Mouse (Mus musculus) forebrain, embryonic 12.5 days (tissue): ENCODE measurements around the gene Chrm1. TPM values are rescaled to one million over a fixed set of nuclear protein-coding genes. Genes with fewer than 3 reads are reported as not detected.

Experiments used
- ATAC-seq: fragments of 200-750 bp; cut with Nextera tagmentation; 2 replicates; pipeline ENCODE4 v1.8.0; 2017; ENCODE audit warnings: moderate TSS enrichment; ENCODE audit not compliant: low FRiP score
- H3K27ac ChIP-seq: fragments of 300-500 bp; sonication (generic); 2 replicates; pipeline ENCODE4 v1.5.1; 2016; ENCODE audit warnings: mild to moderate bottlenecking
- H3K27me3 ChIP-seq: fragments of 300-500 bp; sonication (generic); 2 replicates; pipeline ENCODE4 v1.6.1; 2016; ENCODE audit warnings: mild to moderate bottlenecking
- H3K36me3 ChIP-seq: fragments of 300-500 bp; sonication (generic); replicated peaks from 2 replicates; pipeline ENCODE4 v1.6.1; 2016; ENCODE audit warnings: mild to moderate bottlenecking
- H3K4me1 ChIP-seq: fragments of 300-500 bp; sonication (generic); 2 replicates; pipeline ENCODE4 v1.6.1; 2016
- H3K4me2 ChIP-seq: fragments of 300-500 bp; sonication (generic); 2 replicates; pipeline ENCODE4 v1.6.1; 2016; ENCODE audit warnings: mild to moderate bottlenecking, moderate library complexity
- H3K4me3 ChIP-seq: fragments of 300-500 bp; sonication (generic); replicated peaks from 2 replicates; pipeline ENCODE4 v1.5.1; 2016; ENCODE audit warnings: mild to moderate bottlenecking
- H3K9ac ChIP-seq: fragments of 300-500 bp; sonication (generic); 2 replicates; pipeline ENCODE4 v1.6.1; 2016; ENCODE audit warnings: mild to moderate bottlenecking
- H3K9me3 ChIP-seq: fragments of 300-500 bp; sonication (generic); 2 replicates; pipeline ENCODE4 v1.6.1; 2016
- WGBS: fragments of 180-500 bp; shearing (Covaris S2); methylation state at CpG from one replicate; pipeline ENCODE4 v1.1.7; 2016; 5-methylcytosine and 5-hydroxymethylcytosine counted together
- polyA plus RNA-seq: library from polyadenylated mRNA; unstranded; fragments of >200 nt; fragmentation: Nextera tagmentation; extraction: Ambion mirVana; gene quantifications from 2 replicates; pipeline ENCODE4 v1.2.1, GENCODE M21; 2016

The Chrm1 gene
- 0.10 and 0.27 TPM in 2 replicates for polyA plus RNA-seq

DNA sequence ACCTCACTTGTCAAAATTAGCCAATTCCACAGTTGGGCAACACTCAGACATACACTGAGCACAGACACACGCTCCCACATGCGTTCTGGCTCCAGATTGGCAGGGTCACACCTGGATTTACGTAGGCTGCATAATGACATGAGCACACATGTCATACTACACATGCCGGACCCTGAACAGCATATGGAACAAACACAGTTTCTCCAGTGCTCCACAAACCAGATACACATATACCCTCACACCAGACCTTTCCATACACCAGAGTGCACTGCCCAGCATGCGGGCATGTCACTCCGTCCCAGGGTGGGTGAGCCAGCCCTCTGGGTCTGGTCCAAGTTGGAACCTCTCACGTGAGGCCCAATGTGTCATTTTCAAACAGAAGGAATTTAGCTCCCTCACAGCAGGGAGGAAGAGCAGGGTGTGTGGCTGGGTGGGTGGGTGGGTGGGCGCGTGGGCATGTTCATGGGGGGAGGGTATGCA is at the start of gene Chrm1:
Gene Chrm1 (plus strand): TSS at position 430 of the 480 bp plus-strand sequence.
- Histone ChIP-seq H3K27ac (no peak within 1 kb of the TSS), H3K9ac (no peak within 1 kb of the TSS), H3K4me1 (peaks cover 14% of the 10 kb centered on the region), H3K4me3 (peak within 1 kb of the TSS; percentile 38; the same call in 1 of the 2 replicates), H3K4me2 (peak within 1 kb of the TSS; percentile 4; the same call in 1 of the 2 replicates), H3K27me3 (peaks cover 28% of the 10 kb centered on the region), H3K9me3 (no peaks in the 10 kb centered on the region), H3K36me3 (no peaks in the 10 kb centered on the region)
- no peak for ATAC-seq
- 79% methylated on average over 9 of the region's 9 CpGs for WGBS

DNA sequence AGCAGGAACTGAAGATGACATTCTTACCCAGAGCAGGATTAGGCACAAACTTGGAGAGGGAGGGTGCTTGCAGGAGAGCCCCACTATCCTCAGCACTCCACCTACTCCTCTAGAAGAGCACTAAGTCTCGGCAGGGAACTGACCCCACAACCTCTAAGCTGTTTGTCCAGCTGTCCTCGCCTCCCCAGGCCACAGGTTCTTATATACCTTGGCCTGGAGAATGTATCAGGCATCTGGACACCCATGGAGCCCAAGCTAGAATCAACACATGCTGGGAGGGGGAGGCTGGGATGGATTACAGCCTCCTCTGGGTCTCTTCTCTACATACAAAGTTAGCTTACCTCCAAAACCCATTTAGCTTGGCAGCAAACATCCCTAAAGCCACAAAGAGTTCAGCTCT is 49.2 kb upstream of the Chrm1 start:
- no peak overlapping the region for H3K9ac ChIP-seq
- no peaks in the 10 kb centered on the region for H3K27me3 ChIP-seq
- 67% methylated on average over 2 of the region's 2 CpGs for WGBS
- H3K4me1 ChIP-seq = no peaks in the 10 kb centered on the region
- H3K27ac ChIP-seq = no peak overlapping the region
- no peak overlapping the region for H3K4me3 ChIP-seq
- no peaks in the 10 kb centered on the region for H3K36me3 ChIP-seq
- H3K9me3 ChIP-seq = no peaks in the 10 kb centered on the region
- ATAC-seq = no peak
- no peak overlapping the region for H3K4me2 ChIP-seq

DNA sequence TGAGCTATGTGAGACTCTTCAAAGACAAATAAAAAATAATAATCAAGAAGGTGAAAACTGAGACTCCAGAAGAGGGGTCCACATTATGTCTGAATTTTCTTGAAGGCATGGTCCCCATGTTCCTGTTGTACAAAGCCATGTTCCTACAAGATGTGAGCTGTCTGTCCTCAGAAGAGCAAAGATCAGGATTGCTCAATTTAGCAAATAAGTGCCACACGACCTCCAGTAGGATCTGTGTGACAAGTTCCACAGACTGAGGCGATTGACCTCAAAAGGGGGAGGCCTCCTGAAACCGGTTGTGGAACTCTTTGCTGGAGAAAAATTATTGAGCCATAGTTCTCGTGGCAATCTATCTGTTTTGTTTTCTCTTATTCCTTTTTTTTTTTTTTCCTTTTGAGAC is 47.3 kb upstream of the Chrm1 start:
- H3K9ac ChIP-seq = no peak overlapping the region
- no peaks in the 10 kb centered on the region for H3K27me3 ChIP-seq
- WGBS = 81% methylated on average over 4 of the region's 4 CpGs
- no peaks in the 10 kb centered on the region for H3K36me3 ChIP-seq
- no peaks in the 10 kb centered on the region for H3K4me1 ChIP-seq
- H3K9me3 ChIP-seq = no peaks in the 10 kb centered on the region
- H3K27ac ChIP-seq = no peak overlapping the region
- no peak overlapping the region for H3K4me2 ChIP-seq
- no peak for ATAC-seq
- no peak overlapping the region for H3K4me3 ChIP-seq

DNA sequence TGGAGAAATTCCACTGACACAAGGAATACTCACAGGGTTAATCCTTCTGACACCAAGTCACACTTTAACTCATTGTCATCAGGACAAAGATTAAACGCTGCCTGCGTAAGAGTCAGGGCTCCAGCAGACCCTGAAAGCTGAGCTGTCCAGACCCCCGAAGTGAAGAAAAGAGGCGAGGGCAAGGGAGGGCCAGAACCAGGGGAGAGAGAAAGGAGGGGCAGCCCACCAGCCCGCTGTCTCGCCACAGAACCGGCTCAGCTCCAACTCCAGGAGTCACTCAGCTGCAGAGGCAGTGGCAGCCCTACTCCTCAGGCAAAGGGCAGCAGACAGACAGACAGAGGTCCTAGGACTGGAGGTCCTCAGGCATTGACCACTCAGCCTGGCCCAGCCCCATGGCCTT is 45.7 kb upstream of the Chrm1 start, which contains the start of gene Slc22a6:
Gene Slc22a6 (plus strand): TSS at position 136 of the 400 bp plus-strand sequence.
- Histone ChIP-seq H3K36me3 (no peaks in the 10 kb centered on the region), H3K4me2 (no peak within 1 kb of the TSS), H3K9ac (no peak within 1 kb of the TSS), H3K27ac (no peak within 1 kb of the TSS), H3K4me1 (no peaks in the 10 kb centered on the region), H3K27me3 (no peaks in the 10 kb centered on the region), H3K9me3 (no peaks in the 10 kb centered on the region), H3K4me3 (no peak within 1 kb of the TSS)
- no peak for ATAC-seq
- WGBS = 11% methylated on average over 7 of the region's 7 CpGs

DNA sequence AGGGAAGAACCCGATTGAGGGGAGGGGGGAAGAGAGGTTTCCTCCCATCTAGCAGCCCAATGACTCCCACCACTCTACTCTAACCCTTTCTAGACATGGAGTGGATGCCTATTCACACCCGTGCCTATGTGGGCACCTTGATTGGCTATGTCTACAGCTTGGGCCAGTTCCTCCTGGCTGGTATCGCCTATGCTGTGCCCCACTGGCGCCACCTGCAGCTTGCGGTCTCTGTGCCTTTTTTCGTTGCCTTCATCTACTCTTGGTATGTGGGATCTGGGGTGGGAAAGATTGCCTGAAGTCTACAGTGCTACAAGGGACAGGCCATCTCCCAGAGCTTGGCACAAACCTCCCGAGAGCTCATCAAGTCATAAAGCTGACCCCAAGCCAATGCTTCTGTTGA is 42.5 kb upstream of the Chrm1 start:
- Histone ChIP-seq H3K4me2 (no peak overlapping the region), H3K9ac (no peak overlapping the region), H3K27me3 (no peaks in the 10 kb centered on the region), H3K36me3 (no peaks in the 10 kb centered on the region), H3K4me1 (no peaks in the 10 kb centered on the region), H3K27ac (no peak overlapping the region), H3K4me3 (no peak overlapping the region), H3K9me3 (no peaks in the 10 kb centered on the region)
- 92% methylated on average over 7 of the region's 7 CpGs for WGBS
- ATAC-seq = no peak

DNA sequence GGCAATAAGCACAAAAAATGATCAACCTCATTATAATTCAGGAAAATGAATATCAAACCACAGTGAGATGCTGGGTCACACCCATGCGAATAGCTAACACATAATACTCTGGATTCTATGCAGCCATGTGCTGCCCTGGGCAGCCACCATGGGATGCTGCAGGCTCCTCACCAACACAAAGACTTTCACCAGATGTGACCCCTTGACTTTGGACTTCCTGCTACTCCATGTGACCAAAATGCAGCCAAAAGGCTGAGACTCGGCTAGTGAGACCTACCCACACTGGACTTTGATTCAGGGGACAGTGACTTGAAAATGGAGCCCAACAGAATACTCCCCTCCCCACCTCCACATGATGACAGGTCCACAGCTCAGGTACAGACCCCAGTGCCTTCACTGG is 33.3 kb upstream of the Chrm1 start:
- Histone ChIP-seq H3K4me3 (no peak overlapping the region), H3K4me1 (no peaks in the 10 kb centered on the region), H3K4me2 (no peak overlapping the region), H3K27me3 (no peaks in the 10 kb centered on the region), H3K36me3 (no peaks in the 10 kb centered on the region), H3K9ac (no peak overlapping the region), H3K27ac (no peak overlapping the region), H3K9me3 (no peaks in the 10 kb centered on the region)
- no peak for ATAC-seq
- 76% methylated on average over 2 of the region's 2 CpGs for WGBS

DNA sequence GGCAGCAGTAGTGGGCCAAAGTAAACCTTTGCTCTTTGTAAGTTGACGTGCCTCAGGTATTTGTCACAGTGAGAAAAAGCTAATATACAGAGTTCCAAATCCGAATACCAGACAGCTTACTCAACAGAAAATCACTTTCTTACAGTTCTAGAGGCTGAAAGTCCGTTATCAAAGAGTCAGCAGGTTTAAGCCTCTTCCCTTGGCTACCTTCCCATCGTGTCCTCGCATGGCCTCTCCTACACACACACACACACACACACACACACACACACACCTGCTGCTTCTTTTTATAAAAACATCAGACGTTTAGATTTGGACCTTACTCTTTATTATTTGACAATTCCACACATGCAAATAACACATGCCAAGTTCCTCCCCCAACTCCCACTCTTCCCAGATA is 32.8 kb upstream of the Chrm1 start:
- Histone ChIP-seq H3K27ac (no peak overlapping the region), H3K4me3 (no peak overlapping the region), H3K4me2 (no peak overlapping the region), H3K9ac (no peak overlapping the region), H3K27me3 (no peaks in the 10 kb centered on the region), H3K4me1 (no peaks in the 10 kb centered on the region), H3K36me3 (no peaks in the 10 kb centered on the region), H3K9me3 (no peaks in the 10 kb centered on the region)
- no peak for ATAC-seq
- WGBS = 86% methylated on average over 6 of the region's 6 CpGs

DNA sequence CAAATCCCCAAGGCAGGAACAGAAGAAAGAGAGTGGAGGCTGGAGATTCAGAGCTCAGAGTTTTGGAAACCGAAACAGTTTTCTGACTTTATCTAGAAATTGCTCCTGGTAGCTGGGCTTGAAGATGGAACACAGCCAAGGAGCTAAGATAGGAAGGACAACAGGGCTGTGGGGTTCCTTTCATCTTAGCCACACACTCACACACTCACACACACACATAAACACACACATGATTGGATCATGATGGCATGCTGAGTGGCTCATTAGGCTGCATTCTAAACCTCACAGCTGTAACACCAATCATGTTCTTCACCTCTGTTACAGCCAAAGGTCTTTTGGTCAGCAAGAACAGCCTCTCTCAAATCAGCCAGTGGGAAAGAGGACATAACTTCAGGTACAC is 31.6 kb upstream of the Chrm1 start:
- Histone ChIP-seq H3K9ac (no peak overlapping the region), H3K9me3 (no peaks in the 10 kb centered on the region), H3K27me3 (no peaks in the 10 kb centered on the region), H3K27ac (no peak overlapping the region), H3K36me3 (no peaks in the 10 kb centered on the region), H3K4me1 (no peaks in the 10 kb centered on the region), H3K4me2 (no peak overlapping the region), H3K4me3 (no peak overlapping the region)
- WGBS = 90% methylated on average over 1 of the region's 1 CpGs
- ATAC-seq = no peak

DNA sequence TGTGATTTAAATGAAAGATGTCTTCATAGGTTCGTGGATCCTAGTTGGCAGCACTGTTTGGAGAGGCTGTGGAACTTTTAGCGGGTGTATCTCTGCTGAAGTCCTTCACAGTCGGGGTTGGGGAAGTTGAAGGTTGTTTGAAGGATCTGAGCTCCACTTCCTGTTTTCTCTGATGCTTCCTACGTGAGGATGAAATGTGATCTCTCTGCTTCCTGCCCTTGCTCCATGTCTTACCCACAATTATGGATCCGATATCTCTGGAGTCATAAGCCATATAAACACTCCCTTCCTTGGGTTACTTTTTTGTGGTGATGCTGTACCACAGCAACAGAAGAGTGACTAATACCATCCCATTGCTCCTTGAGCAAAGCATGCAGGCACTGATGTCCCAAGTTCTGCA is 21.5 kb upstream of the Chrm1 start:
- no peaks in the 10 kb centered on the region for H3K9me3 ChIP-seq
- no peaks in the 10 kb centered on the region for H3K27me3 ChIP-seq
- no peaks in the 10 kb centered on the region for H3K36me3 ChIP-seq
- no peak overlapping the region for H3K4me3 ChIP-seq
- ATAC-seq = no peak
- H3K27ac ChIP-seq = no peak overlapping the region
- H3K4me1 ChIP-seq = no peaks in the 10 kb centered on the region
- no peak overlapping the region for H3K4me2 ChIP-seq
- 76% methylated on average over 5 of the region's 5 CpGs for WGBS
- H3K9ac ChIP-seq = no peak overlapping the region

DNA sequence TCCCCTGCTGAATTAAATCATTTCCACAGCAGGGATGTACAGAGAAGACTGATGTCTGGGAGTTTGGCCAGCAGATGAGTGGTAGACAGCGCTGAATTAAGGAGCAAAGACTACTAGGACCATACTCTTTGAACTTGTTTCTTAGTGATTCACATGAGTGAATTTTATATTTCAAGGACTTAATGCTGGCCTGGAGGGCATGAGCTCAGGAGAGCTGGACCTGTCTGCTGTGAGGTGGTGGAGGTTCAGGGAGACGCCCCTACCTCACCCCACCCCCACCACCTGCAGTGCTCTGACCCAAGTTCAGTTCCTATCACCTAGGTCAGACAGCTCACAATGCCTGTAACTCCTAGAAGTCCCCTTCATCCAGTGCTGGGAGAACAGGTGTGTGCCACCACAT is 17.2 kb upstream of the Chrm1 start:
- no peaks in the 10 kb centered on the region for H3K9me3 ChIP-seq
- no peak for ATAC-seq
- no peak overlapping the region for H3K4me2 ChIP-seq
- no peak overlapping the region for H3K9ac ChIP-seq
- H3K36me3 ChIP-seq = no peaks in the 10 kb centered on the region
- no peak overlapping the region for H3K27ac ChIP-seq
- H3K4me3 ChIP-seq = no peak overlapping the region
- H3K4me1 ChIP-seq = no peaks in the 10 kb centered on the region
- 81% methylated on average over 2 of the region's 2 CpGs for WGBS
- no peaks in the 10 kb centered on the region for H3K27me3 ChIP-seq

DNA sequence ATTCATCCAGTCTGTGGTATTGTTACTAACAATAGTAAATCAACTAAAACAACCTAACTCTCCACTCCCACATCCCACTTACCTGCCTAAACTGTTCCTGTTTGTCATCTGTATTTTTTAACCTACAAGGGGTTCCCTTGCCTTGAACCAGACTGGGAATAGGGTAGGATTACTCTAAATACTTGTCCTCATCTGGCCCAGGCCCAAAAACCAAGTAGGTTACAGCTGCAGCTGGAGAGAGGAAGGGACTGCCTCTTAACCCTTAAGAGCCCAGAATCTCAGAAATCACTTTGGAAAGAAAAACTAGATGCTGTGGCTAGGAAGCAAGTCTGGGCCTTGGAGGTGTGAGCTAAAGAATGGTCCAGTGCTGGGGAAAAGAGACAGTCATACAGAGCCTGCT is 7.8 kb upstream of the Chrm1 start:
- 0 out of 2 replicates have a peak, but pooled peaks cover 7% of the 10 kb centered on the region for H3K27me3 ChIP-seq
- no peaks in the 10 kb centered on the region for H3K36me3 ChIP-seq
- no peak overlapping the region for H3K9ac ChIP-seq
- no peak overlapping the region for H3K4me2 ChIP-seq
- no peak overlapping the region for H3K4me3 ChIP-seq
- no peak overlapping the region for H3K27ac ChIP-seq
- H3K4me1 ChIP-seq = no peaks in the 10 kb centered on the region
- H3K9me3 ChIP-seq = no peaks in the 10 kb centered on the region
- no peak for ATAC-seq

DNA sequence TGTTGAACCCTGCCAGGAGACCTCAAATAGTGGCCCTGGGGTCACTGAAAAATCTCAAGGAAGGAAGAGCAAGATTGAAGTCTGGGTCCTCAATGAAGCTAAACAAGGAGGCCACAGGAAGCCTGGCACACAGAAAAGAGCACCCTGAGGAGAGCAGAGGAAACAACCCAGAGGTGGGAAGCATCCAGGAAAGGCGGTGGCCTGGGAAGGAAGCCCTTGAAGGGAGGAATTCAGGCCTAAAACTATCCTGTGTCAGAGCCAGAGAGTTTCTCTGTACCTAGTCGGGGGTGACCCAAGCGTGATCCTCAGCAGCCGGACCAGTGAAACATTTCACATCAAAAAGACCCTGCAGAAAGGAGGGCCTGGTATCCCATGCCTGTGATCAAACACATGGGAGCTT is 7.2 kb upstream of the Chrm1 start:
- no peaks in the 10 kb centered on the region for H3K4me1 ChIP-seq
- no peak overlapping the region for H3K27ac ChIP-seq
- no peak overlapping the region for H3K9ac ChIP-seq
- ATAC-seq = no peak
- H3K9me3 ChIP-seq = no peaks in the 10 kb centered on the region
- H3K36me3 ChIP-seq = no peaks in the 10 kb centered on the region
- WGBS = 77% methylated on average over 4 of the region's 4 CpGs
- H3K4me3 ChIP-seq = no peak overlapping the region
- no peak overlapping the region for H3K4me2 ChIP-seq
- 0 out of 2 replicates have a peak, but pooled peaks cover 8% of the 10 kb centered on the region for H3K27me3 ChIP-seq

DNA sequence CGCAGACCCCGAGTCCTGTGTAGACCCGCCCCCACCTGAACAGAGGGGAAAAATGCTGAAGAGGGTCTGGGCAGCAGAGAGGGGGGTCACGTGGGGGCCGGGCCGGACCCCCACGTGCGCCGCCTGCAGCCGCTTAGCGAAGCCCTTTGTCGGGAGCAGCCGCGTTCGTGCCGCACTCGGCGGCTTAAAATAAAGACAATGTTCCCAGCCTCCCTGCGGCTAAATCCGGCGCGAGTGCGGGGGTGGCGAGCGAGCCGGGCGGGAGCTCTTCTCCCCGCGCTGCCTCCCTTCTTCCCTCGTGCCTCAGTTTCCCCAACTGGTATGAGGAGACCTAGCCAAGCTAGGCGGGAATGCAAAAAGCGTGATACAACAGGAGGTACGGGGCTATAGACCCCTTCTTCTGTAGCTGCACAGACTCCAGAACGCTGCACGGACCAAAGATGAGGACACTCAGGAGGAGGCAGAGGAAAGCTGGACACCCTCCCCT is 1.7 kb upstream of the Chrm1 start:
- no peaks in the 10 kb centered on the region for H3K36me3 ChIP-seq
- peak overlapping the region; percentile 69 for H3K4me2 ChIP-seq
- H3K9me3 ChIP-seq = no peaks in the 10 kb centered on the region
- WGBS = under 1% methylated on average over 34 of the region's 35 CpGs
- ATAC-seq = peak; percentile 80
- H3K4me1 ChIP-seq = peaks cover 14% of the 10 kb centered on the region
- H3K27me3 ChIP-seq = peaks cover 28% of the 10 kb centered on the region
- peak overlapping the region; percentile 38 for H3K4me3 ChIP-seq
- peak overlapping the region; percentile 36 for H3K9ac ChIP-seq
- no peak overlapping the region for H3K27ac ChIP-seq
